Mouse (Mus musculus) kidney, adult 9 months (tissue): ENCODE measurements at regions not wholly inside any gene's neighbourhood (a gene's known extent, or its start where the extent isn't known, plus 50 kb on each side); places are given as distances from the start of the nearest gene placed in this dataset.
A peak's percentile ranks its signal among the peaks of the same experiment; 100 is the strongest.

Experiments
- DNase-seq: peaks from one replicate; pipeline ENCODE4 v3.0.0; 2022

DNA sequence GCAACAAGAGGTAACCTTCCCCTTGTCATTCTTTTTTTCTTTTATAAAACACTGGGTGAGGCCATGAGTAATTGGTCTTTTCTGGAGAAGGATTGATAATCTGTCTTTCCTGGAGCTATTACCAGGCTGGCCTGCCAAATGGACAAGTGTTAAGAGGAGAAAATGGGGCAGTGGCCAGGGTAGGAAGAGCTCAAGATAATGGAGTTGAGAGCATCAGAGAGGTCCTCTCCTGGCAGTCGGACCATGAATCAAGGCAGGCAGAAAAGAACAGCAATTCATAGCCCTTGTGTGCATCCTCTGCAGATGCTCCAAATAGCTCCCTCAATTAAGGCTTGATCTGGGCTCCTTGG is 208.2 kb downstream of the Rpl10-ps3 start:
- DNase-seq: no peak

DNA sequence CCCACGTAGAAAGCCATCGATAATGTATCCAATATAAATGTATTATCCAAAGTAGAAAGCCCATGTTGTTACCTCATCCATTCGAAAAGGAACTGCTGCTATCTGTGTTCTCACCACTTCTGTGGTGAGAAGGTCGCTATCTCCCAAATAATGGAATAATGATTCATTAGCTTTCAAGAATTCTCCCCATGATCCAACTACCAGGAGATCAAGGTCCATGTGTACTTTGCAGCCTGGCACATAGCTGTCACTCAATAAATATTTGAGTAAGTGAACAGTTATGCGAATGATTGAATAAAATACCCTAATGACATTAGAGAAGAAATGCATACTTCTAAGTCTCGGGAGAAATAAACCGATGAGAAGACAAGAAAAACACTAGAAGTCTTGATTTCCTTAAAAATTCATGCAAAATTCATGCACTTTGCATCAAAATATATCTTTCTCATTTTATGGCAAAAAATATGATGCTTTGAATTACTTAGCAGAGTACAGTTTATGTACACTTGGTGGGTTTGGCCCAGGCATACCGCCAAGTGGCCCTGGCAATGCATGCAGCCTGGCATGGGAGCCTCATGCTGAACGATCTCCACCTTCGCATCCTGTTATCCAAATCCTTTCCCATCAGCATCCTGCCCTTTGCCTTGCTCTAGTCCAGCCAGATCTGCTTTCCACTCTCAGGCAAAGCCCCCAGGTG is 208.7 kb downstream of the Rpl10-ps3 start:
- DNase-seq: no peak

DNA sequence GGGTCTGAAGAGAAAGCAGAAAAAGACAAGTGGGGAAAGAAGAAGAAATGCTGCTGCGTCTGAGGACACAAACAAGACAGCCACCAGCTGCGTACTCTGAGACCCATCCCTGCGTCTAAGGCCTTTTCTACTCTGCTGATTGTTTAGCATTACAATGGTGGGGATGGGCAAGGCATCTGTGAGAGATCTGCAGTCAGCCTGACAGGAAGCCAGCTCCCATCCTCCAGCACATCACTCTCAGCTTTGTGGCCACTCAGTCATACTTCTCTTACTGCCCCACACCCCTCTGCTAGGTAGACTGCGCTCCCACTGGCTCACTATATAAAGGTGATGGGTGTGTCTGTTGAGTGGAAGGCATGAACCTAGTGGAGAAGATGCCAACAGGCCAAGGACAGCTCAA is 220.5 kb downstream of the Rpl10-ps3 start:
- DNase-seq: no peak

DNA sequence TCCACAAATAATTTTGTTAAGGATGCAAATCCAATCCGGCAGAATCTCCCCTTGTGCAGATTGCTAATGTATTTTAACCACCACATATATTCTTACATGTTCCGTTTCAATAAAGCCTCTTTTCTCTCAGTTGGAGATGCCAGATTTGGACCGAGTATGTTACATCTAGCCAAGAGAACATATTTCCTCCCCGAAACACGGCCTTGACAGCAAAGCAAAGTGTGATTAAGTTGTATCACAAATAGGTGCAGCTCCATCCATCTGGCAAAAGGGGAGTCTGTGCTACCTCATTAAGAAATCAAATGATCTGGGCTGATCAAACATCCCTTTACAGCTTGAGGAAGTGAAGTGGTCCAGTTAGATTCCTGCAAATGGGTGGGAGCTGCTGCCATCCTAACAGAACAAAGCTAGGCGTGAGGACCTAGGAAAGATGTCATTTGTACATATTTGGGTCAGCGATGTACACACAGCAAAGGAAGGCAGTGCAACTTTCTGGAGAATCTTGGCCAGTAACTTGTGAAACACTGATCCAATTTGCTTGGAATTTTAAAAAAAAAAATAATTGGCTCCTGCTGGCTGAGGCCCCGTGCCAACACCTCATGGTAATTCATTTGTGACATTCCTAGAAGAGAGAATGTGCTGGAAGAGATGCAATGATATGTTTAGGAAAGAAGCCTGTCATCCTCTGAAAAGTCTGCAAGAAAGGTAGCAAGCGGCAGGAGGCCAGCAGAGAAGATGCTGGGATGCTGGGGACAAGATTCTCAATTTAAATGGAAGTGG is 223.8 kb downstream of the Rpl10-ps3 start:
- no peak for DNase-seq

DNA sequence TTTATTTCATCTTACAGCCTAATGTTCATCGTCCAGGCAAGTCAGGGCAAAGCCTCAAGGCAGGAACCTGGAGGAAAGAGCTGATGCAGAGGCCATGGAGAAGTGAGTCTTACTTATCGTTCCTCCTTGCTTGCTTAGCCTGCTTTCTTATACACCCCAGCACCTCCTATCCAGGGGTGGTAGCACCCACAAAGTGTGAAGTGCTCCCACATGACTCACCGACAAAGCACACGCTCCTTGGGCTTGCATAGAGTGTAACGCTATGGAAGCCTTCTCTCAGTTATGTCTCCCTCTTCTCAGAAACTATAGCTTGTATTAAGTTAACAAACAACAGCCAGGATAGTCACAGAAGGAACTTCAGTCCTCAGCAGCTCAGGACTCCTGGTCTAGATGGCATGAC is 225.4 kb downstream of the Rpl10-ps3 start:
- DNase-seq: no peak

DNA sequence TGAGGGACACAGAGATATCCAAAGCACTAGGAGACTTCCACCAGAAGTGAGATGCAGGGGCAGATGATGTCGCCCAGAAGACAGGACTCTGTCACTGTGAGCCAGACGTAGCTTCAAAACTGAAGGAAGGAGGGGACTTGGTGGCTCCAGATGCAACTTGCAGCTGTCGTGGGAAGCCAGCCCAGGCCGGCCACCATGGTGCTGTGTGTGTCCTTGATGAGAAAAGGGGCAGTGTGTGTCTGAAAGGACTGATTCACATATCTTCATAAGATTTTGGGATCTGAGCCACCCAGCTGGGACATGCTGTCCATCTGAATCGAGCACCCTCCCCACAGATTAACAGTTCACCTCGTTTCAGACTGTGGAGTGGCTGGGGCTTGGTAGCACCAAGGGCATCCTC is 226.2 kb downstream of the Rpl10-ps3 start:
- DNase-seq: no peak

DNA sequence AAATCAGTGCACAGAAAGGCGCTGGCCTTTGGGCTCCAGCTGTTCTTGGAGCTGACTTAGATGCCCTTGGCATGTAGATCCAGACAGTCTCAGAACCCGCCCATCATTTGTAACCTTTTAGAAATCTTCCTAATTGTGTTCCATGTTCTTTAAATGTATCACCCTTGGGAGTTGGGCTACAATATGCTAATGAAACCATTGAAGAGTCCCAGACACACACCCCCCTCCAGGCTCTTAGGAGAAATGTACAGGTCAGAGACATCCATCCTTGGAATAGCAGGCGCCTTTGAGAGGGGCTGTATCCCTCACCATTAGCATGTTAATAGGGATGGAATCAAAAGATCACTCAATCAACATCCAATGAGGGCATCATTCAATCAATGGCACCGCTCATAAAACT is 238.2 kb downstream of the Rpl10-ps3 start:
- no peak for DNase-seq

DNA sequence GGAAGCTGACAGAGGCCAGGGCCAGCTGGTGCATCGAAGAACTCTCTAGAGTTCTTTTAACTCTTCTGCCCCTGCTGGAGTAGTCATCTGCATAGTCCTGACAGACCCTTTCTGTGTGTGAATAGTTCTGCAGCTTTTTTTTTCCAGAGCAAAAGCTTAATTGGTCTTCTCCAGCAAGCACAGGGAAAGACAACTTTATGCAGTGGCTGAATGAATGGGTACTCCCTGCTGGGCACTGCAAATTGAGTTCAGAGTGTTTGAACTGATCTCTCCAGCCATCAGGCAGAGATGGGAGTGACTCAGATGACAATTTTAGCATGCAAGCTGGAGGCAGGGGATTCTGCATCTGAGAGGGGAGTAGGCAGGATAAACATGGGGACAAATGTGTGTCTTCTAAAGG is 242.0 kb downstream of the Rpl10-ps3 start:
- DNase-seq: no peak

DNA sequence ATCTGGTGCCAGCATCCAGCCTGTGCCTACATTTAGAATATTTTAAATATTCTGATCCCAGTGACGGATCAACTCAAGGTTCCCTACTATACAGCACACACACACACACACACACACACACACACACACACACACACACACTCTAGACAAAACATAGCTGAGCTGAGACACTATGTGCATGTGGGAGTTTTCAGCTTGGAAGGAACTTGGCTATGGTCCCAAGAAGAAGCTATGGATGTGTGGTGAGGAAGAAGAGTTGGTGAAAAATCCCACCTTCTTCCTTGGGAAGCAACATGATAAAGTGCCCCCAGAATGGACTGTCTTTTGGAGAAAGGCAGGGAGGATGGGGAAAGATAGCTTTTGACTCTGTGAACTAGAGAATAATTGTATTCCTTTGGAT is 243.7 kb downstream of the Rpl10-ps3 start:
- no peak for DNase-seq

DNA sequence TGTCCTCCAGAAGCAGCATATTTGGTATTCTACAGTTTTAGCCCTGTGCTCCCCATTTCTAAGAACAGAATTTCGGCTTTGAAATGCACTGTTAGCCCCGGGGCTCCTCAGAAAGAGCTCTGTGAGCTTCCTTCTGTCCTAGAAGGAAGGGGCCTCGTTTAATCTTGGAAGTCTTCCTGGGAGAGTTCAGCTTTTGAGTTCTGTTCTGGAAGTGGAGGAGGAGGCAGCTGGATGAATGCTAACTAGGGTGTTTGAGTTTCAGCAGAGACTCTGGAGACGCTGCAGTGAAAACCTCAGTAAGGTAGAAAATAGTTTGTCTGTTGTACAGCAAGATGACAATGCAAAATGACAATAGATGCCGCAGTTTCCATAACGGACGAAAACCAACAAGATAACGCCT is 253.8 kb downstream of the Rpl10-ps3 start:
- no peak for DNase-seq

DNA sequence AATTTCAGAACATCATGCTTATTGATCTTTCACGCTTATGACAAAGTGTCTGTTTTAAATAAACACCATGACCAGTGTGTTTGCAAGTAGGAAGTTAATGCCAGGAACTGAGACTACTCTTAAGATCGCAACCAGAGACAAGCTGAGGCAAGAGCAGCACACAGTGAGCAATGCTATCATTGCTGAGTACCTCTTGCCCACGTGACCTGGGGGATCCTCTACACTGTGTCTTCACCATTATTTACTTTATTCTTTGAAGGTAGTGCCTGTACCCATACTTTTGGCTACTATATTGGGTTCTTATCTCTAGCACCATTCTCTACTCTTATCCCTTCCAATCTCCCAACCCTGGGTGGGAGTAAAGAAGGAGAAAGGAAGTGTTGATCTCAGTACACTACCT is 254.9 kb downstream of the Rpl10-ps3 start:
- no peak for DNase-seq

DNA sequence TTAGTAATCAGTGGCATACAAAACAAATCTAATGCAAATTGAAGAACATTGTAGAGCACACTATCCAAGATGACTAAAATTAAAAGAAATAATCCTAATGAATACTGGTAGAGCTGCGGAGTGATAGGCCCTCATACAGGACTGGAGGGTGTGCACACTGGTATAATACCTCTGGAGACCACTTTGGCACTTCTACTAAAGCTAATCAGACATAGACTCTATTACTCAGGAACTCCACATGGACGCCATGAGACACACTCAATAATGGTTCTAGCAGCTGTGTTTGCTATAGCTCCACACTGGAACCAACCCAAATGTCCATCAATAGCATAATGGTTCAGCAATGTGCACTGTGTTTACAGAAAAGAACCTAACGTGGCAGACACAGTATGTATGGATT is 264.6 kb downstream of the Rpl10-ps3 start:
- DNase-seq: no peak

DNA sequence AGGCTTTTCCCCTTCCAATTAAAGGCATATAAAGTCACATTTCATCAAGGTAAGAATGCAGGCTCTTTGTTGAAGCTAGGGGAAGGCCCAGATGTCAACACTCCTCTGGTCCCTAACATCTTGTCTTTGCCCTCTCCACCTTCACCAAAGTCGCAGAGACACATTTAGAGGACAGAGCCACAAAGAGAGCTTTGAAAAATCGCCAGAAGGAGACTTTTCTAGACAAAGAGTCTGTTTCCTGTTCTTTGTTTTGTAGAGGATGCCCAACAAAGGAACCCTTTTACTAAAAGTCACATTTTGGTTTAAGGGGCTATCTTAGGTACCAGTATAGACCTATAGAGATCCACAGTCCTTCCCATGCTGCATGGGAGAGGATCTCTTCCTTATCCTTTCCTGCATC is 269.9 kb upstream of the Ncam1 start:
- no peak for DNase-seq

DNA sequence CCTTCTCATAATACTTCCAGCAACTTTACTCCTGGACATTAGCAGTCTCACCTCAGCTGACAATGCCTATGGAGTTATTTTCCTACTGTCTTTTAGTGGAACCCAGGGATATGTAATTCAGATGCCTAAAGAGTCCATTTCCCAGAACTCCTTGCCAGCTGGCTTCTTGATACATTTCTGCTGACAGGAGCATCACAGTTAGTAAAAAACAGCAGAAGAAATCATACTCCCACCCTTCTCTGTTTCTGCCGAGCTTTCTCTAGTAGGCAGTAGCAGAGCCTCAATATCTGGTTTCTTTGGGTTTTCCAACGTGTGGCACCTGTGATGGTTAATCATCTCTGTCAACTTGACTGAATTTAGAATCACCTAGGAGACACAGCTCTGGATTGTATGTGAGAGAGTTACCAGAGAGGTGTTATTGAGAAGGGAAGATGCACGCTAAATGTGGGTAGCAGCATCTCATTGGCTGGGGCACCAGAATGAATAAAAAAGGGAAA is 269.1 kb upstream of the Ncam1 start:
- no peak for DNase-seq

DNA sequence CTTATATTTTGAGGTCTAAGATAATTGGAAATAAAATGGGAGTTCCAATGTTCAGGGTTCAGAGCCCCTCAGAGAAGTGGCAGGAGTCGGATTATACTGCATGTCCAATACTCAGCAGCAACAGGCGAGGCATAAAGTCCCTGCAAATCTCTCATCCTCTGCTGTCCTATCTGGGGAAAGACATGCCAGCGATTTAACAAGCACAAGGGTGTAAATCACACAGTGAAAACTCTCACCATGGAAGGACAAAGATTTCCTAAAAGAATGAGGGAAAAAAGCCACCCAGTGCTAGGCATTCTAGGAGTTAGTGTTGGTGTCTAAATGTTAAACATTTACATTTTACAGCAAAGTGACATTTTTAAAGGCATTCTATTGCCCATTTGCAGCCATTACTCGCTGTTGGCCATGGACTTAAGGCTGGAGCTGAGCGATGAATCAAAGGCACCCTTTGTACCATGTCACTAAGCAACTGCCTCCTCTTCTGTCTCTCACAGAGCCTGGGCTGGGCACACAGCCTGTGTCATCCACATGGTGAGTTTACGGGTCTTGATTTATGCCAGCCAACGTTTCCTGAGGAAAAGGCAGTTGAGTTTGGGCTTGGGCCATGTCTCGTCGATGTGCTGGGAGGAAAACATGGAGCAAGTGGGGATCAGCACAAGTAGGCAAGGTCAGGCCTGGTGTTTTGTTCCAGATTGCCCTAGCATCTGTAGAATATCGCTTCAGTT is 265.9 kb upstream of the Ncam1 start:
- no peak for DNase-seq

DNA sequence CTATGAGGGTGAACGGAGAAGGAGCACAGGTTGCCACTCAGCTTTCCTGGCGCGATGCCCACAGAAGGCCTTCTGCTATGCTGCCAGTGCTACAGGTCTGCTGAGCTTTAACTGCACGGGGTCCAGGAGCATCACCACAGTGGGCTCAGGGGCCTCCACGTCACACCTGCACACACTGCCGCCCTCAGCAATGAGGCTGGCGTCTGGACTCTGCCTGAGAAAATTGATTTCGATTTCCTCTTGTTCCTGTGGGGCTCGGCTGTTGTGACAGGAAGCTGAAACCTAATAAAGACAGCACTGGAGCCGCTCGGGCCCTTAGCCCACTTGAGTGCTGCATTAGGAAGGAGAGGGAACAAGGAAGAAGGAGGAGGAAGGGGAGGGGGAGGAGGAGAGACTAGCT is 239.5 kb upstream of the Ncam1 start:
- DNase-seq: no peak

DNA sequence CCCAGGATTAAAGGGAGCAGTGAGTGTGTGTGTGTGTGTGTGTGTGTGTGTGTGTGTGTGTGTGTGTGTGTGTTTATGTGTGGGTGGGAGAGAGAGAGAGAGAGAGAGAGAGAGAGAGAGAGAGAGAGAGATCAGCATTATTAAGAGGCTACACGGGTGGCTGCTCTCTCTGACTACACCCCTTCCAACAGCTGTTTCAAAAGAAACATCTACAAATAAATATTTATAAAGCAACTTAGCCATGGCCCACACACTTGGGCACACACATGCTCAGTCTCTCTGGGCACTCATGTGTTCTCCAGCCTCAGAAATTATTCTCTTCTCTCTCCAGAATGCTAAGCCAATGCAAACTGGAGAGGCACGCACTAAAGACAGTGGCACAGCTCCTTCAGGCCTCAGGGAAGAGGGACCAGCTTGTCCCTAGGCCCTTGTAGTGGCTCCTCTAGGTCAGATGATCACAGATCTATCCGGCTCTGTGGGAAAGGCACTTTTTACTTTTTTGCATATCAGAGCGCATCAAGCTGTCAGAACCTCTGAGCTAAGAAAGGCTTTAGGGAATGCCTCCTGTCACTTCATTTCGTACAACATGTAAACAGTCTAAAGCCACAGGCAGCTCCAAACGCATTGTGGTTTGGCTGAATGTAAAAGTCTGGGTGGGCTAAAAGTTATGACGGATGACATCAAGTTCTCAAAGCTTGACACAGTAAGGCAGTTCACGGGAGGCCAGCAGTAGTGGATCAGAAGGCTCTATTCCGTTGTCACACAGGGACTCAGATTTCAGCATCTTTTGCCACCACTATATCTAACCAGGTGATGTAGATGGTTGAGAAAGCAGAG is 233.8 kb upstream of the Ncam1 start:
- DNase-seq: no peak

DNA sequence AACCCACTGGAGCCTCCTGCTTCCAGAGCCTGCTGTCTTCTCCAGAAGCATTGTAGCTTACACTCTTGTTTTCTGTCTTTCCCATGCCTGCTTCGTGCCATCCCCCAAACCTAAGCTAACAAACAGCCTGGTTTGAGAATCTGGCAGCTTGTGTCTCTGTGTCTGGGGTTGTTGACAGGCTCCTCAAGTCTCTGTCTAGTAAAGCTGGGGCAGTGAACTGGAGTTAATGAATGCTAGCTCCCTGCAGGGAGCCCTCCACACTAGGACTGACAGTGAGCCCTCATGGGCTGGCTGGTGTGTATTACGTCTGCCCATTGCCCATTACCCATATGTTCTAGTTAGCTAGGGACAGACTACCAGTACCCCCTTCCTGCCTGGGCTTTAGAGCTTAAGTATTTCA is 232.6 kb upstream of the Ncam1 start:
- DNase-seq: no peak

DNA sequence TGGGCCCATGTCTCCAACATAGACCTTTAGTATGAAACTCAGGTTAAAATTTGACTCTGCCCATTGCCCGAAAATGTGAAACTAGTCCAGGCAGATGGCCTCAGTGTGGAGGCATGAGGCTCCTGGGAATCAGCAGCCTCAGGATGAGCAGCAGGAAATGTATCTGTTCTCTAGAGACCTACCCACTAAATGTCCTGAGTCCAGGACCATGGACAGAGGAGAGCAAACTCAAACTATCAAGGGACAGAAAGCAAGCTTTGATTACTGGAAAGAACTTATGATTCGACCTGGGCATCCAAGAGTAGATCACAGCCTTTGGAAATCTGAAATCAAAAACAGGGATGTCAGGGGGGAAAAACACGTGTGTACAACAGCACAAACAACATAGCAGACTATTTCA is 230.3 kb upstream of the Ncam1 start:
- DNase-seq: peak; percentile 8

DNA sequence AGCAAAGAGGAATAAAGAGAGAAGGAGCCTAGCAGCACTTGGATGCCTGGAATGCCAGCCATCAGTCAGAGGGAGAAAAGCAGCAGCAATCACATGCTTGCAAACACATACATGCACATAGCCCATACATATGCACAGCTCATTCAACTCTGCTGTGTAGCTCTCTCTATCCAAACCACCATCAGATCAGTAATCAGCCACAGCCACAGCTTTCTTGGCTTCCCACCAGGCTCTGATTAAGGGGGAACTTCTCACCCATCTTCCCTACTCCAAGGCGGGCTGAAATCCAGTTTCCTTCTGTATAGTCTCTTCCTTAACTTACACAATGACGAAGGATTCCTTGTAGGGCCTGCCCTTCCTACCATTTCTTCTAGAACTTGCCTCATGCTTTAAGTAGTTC is 229.8 kb upstream of the Ncam1 start:
- no peak for DNase-seq

DNA sequence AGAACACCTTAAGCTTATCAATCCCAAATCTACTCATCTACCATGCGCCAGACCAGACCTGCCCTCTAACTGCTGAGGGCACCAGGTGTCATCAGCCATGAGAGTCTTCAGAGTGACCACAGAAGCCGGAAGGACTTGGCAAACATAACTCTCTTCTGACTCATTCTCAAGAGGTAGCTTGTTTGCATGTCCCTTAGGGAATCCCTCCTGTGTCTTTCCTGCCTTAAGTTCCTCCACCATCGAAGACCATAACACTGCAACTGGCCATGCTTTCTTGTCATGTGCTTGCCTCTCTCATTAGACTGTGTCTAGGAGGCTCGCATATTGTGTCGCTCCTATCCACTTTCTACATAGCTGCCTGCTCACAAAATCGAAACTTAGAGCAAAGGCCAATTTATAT is 226.1 kb upstream of the Ncam1 start:
- DNase-seq: no peak

DNA sequence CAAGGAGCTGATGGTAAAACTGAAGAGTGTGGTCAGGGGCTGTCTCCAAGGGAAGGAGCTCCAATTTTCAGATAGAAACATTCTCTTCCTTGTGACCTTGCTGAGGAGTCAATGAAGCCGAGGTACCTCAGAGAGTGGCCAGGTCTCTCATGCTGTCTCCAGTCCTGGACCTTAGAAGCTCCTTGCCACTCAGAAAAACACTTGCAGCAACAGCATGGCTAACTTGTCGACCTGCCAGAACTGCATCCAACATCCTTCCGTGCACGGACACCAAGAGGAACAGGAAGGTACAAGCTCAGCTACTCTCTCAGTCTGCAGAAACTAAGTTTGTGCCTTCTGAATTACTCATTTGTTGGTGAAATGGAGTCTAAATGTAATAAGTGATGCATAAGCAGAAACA is 214.9 kb upstream of the Ncam1 start:
- DNase-seq: no peak
